Mouse (Mus musculus): Measurements from ENCODE around the gene Oma1.
A peak's percentile ranks its signal among the peaks of the same experiment; 100 is the strongest.

The Oma1 gene

DNA sequence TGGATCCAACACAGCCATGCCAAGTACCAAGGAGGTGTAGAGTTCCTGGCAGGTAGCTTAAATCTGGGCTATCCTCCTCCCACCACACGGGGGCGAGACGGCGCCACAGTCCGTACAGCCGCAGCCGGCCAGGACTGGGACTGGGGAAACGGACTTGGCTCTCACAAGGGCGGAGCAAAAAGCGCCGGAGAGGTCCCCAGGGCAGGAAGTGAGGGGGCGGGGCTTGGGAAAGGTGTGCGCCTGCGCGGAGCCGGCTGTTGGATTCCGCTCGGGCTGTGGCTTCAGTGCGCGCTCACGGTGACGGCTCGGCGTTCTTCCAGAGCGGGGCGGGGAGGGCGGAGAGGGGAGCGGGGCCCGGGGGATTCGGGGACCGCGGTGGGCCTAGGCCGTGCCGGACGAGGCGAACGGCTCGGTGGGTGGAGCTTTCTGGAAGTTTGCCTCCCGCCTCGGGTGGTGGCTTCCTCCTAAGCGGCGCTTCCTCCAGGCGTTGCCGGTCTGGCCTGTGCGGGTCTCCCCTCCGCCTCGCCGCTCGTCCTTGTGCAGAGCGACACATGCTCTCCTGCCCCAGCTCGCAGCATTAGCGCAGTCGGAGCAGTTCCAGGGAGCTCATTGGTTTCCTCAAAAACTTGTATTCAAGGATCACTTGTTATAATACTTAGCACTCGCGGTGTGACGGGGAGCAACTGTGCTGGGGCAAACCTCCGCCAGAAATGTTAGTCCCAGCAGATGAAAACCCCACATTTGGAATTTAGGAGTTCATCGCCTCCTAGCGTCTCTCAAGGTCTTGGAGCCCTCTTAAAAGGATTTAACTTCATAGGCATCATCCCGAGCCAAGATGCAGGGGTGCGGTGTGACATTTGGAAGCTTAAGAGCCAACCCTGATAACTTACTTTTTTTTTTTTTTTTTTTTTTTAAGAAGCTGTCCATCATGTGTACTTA, at the start of gene Oma1:
TSS of gene Oma1 (plus strand) at position 226 of the 939 bp plus-strand sequence.
- DNase-seq (ENCODE audit: low spot score in 2 of 2), result peak; percentile 98

DNA sequence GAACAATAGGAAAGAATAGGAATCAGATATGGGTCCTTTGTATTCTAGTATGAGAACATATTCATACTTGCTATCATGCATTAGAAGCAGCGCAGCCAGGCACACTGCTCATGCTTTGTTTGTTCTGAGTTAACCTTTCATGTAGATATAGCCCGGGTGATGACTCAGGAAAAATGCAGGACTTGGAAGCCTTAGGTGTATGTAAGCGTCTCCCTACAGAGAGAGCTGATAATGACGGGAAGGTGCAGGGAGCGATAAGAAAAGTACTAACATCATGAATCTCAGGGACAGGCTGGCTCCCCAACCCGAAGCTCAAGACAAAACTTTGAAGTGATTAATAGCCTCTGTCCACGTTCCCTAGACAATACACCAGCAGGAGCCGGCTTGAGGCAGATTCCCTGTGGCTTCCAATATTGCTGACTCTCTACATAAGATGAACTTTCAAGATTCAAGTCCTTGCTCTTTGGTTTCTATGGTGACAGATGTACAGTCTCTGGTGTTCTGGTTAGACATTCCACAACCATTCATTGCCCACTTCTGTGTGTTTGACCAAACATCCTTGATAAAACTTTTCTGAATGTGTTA, 49.7 kb upstream of the Oma1 start:
- peak in 1 of 2 experiments; percentile 5 for DNase-seq (ENCODE audit: low spot score in 2 of 2)

DNA sequence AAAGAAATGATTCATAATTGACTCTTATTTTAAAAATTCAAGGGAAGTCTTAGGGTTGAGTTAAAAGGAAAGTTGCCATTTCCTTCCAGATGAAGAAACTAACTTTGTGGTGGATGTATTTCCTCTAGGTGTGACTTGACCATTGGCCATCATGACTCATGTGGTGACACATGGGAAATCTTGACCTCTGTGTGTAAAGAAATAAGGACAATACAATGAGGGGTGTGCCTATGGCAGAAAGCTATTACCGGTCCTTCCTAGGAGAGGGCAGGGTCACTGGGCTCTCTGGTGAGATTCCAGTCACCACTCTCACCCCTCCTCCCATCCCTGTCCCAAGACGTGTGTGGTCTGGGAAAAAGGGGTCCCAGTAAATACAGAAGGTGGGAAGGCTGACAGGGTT, 48.4 kb upstream of the Oma1 start:
- no peak for DNase-seq (ENCODE audit: low spot score in 2 of 2)

DNA sequence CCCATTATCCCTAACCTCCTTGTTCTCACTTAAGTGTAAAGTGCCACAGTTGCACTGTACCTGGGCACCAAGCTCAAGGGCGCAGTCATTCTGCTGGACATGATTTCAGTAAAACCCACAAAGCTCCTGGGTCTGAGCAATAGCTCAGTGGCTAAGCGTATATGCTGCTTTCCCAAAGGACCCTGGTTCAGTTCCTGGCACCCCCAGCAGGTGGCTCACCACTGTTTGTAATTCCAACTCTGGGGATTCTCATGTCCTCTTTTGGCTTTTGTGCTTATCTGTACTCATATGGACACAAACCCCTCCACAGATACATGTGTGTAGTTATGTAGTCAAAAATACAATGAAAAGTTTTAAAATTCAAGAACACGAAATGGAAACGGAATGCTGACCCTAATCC, 44.3 kb upstream of the Oma1 start:
- no peak for DNase-seq (ENCODE audit: low spot score in 2 of 2)

DNA sequence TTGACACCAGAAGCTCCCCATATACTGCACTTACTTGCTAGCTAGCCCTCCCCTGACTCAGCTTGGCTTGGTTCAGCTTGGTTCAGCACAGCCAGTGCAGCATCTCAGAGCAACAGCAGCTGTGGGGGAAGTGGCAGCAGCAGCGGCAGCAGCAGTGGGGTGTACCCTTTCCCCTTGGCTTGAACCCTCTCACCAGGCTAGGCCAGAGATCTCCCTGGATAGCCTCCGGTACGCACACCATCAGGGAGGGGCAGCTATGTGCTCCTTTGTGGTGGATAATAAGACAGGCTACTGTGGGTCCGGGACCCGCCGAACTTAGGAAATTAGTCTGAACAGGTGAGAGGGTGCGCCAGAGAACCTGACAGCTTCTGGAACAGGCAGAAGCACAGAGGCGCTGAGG, 40.6 kb upstream of the Oma1 start:
- no peak for DNase-seq (ENCODE audit: low spot score in 2 of 2)

DNA sequence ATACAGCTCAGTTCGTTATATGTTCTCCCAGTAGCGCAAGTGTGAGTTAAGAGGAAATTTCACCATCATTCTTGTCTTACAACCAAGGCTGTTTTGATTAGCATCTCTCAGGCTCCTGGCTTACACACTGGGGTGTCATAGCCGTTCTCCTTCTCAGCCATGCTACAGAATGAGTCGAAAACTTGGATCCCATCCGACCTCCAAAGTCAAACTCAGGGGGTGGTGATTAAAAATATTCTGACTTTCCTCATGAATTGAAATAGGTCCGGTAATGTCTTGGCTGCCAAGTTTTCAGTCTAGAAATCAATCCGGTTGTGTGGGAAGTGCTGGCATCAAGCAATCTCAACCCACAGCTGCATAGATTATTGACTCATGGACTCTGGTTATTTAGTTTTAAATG, 25.3 kb upstream of the Oma1 start:
- DNase-seq (ENCODE audit: low spot score in 2 of 2), result no peak

DNA sequence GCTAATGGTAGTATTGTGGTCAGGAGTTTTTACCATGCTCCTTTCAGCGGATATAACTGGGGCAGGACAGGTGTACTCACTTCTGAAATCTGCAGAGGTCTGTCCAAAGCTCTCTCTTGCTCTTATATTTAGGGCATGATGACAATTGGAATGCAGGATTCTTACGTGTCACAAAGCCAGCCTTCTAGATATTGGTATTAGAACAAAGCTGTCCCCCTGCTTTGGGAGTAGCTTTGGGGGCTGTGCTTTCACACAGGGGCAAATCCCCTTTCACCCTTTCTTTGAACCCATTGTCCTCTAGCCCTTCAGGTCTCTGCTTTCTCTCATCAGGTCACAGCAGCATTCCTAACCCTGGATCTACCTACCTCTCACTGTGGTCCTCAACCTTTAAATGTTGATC, 22.8 kb upstream of the Oma1 start, which contains the start of gene 4921539E11Rik:
TSS of gene 4921539E11Rik (minus strand) at position 101 of the 400 bp plus-strand sequence.
- DNase-seq (ENCODE audit: low spot score in 2 of 2), result no peak

DNA sequence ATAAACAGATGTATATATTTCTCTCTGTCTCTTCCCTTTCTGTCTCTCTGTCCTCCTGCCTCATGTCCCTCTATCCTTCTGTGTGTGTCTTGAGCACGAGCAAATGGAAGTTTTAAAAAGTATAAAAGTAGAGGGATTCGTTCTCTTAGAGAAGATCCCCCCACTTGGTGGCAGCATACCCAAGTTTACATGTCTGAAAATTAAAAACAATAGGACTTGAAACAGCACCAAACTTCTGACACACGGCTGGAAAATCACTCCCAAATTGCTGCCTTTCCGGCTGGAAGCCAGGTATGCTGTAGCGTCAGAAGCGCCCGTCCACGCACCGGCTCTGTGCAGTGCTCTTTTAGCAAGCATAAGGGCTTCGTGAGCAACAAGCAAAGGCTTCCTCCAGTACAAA, 14.3 kb upstream of the Oma1 start:
- DNase-seq (ENCODE audit: low spot score in 2 of 2), result no peak

DNA sequence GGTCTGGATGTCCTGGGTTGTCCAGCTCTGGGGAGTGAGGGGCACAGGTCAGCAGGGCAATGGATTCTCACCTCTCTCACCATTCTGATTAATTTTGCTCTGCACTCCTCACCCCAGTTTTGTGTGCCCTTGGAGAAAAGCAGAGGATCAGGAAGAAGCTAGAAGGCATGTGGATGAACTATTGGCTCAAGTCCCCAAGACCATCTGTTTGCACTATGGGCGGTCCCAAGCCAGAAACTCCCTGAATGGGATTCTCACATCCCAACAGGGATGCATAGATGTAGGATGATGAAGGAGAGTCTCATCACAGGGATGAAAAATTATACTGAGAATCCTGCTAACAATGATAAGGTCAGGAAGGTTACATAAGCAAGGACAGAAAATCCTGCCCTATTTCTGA, 9.8 kb upstream of the Oma1 start:
- no peak for DNase-seq (ENCODE audit: low spot score in 2 of 2)

DNA sequence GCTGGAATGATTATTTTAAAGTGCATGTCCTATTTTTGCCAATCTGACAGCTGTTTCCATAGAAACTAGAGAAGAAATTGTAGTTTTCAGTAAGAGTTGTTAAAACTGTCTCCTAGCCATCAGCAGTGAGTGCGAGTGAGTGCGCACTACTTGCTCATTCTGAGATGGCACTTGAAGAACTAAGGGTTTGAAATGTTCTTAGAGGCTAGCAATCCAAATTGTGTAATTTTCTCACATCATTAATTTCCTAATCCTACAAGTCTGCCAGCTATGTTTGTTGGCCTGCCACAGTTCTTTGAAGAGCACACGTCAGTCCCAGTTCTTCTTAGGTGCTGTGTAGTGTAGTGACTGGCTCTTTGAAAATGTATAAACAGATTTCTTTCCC, 906 bp downstream of the Oma1 start:
- no peak for DNase-seq (ENCODE audit: low spot score in 2 of 2)

DNA sequence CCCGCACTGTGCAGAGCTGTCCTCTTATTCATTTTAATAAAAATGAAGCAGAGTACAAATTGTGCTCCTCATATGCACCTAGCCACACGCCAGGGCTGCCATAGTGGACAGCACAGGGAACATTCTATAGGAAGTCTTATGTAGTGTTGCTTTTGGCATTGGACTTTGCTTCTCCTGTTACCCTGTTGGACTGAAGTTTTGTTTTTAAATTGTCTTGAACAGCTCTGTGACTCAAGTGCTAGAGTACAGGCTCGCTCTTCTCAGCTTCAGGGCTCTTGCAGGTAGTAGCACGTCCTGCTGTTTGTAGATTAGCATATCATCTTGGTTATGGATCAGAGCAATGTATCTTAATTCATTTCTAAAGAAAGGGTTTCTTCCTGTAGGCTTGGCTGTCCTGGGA, 2.2 kb downstream of the Oma1 start:
- peak in 1 of 2 experiments; percentile 6 for DNase-seq (ENCODE audit: low spot score in 2 of 2)

DNA sequence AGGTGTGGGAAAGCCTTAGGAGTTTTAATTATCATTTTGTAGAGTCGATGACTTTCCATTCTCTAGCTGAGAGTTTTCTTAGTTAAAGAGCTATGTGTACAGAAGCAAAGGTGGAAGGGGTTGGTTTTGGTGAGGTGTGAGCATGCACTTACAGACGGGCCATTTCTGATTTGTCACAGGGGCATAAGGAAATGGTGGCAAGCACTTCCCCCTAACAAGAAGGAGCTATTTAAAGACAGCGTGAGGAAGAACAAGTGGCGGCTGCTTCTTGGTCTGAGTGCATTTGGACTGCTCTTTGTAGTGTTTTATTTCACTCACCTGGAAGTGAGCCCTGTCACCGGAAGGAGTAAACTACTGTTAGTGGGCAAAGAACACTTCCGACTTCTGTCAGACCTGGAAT, 7.8 kb downstream of the Oma1 start:
- DNase-seq (ENCODE audit: low spot score in 2 of 2), result no peak

DNA sequence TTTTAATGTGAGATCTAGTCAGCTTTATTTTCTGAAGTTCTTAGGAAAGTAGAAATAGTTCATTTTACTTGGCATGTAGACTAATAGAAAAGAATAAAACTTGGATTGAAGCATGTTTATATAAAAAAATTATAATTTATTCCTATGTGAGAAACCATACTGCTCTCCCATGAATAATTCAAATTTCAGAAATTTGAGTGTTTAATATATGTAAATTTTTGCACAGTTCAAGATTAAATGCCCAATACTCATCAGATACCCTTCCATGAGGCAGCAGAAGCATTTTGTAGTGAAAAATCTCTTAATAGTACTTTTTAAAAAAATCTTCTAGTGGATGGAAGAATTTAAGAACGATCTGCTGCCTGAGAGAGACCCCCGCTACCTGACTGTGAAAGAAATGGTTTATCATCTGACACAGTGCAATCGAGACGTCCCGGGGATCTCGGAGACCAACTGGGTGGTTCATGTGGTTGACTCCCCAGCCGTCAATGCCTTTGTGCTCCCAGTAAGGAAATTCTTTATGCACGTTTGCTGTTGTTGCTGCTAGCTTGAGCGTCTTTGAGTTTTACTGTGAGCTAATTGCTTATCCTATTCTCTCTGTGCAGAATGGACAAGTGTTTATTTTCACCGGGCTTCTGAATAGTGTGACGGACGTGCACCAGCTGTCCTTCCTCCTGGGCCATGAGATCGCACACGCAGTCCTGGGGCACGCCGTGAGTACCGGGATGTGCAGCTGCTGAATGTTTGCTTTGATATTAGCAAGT, 11.3 kb downstream of the Oma1 start:
- no peak for DNase-seq (ENCODE audit: low spot score in 2 of 2)

DNA sequence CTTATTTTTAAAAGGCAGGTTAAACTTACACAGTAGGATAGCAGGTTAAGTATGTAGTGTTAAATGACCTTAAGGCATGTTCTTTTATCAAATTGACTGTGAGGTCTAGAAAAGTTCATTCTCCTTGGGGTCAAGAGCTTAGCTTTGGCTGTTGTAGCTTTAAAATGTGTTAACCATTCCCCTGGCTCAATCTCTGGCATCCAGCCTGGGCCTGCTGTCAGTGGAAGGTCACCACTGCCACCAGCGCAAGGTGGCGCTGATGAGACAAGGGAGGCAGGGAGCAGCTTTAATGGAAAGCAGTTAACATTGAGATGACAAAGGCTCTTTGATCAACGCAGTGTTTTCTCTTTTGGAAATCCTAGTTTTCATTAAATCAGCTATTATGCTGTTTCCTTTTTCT, 13.4 kb downstream of the Oma1 start:
- DNase-seq (ENCODE audit: low spot score in 2 of 2), result no peak

DNA sequence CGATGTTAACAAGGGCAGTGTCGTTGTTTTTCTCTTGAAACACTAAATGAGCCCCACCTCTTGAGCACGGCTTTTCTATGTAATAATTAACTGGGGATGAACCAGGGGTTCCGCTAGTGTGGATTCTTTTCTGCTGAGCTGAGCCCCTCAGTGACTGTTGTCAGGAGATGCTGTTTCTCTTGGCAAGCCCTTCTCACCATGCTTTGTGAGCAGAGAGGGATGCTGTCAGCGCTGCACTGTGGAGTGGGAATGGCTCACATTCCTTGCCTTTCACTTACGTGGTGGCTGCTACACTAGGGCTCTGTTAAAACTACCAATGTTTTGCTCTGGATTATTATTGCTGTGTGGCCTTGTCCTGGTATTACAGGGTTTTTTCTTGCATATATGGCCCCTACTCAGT, 15.7 kb downstream of the Oma1 start:
- DNase-seq (ENCODE audit: low spot score in 2 of 2), result no peak

DNA sequence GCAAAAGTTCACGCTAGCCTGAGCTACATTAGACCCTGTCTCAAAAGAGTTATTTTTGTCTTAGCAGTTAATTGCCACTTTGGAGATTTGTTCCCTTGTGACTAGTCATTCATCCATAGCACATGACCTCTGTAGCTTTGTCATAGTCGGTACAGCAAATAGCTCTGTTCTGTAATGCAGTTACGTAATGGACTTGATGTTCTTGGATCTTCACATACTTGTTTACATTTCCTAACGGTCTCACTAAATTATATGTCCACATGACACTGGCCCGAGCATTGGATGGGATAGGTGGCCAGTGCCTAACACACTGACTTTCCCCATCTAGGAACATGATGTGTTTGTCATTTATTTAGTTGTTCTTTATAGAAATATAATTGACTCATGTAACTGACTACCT, 21.5 kb downstream of the Oma1 start:
- no peak for DNase-seq (ENCODE audit: low spot score in 2 of 2)

DNA sequence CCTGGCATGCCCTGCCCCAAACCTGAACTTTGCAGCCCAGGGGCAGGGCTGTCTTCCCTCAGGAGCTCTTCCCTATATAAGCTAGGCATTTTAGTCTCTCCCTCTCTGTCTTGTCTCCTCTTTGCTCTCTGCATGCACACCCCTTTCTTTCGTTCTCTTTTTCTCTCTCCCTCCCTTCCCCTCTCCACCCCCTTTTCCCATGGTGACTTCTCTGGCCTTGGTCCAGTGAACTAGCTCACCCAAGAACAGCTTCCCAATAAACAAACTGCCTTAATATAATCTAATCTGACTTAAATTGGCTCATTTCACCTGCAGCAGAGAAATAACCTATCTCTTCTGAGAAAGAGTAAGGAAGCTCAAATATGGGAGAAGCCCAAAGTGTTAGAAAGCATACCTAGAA, 27.1 kb downstream of the Oma1 start:
- no peak for DNase-seq (ENCODE audit: low spot score in 2 of 2)

DNA sequence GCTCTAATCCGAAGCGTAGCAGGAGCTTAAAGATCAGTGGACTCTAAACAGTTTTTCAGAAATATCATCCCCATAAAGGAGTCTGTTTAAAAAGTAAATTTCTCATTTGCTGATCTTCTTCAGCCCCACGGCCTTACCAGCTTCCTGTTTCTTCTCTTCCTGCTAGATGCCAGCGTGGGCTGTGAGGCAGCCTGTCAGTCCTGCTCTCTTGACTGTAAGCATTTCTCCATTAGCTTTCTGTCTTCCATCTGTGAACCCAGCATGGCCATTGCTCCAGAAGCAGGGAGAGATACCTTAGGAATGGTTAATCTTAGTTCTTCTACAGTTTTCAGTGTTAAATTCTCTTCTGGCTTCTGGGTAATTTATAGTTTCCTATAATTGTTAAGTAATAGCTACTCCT, 28.0 kb downstream of the Oma1 start:
- no peak for DNase-seq (ENCODE audit: low spot score in 2 of 2)

DNA sequence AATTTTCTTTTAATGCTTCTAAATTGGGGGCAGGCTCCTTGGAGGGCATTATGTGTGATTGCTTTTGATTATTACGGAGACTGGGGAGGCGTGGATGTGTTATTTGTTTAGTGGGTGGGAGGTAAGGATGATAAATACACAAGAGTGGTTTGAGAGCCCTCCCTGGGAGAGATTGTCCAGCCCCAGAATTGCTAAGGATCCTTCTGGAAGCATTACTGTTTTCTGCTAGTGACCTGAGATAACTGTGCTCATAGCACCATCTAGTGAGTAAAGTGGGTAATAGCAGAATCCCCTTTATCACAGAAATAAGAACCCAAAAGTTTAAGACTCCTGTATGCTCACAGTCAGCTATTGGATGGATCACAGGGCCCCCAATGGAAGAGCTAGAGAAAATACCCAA, 32.4 kb downstream of the Oma1 start:
- DNase-seq (ENCODE audit: low spot score in 2 of 2), result no peak

DNA sequence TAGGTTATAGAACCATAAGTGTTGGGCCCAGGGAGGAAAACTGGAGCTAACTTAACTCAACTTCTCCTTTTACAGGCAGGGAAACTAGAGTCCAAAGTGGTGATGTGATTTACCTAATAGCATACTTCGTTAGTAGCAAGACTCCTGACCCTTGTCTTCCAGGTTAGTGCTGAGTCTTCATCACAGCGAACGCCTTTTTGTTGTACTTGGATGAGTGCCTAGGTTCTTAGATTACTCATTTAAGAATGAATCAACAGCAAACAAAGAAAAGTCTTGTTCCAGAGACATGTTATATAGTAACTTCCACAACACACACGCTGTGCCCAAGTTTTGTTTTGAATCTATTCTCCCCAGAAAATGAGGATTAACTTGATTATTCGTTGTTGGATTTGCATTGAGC, 33.2 kb downstream of the Oma1 start:
- DNase-seq (ENCODE audit: low spot score in 2 of 2), result peak in 1 of 2 experiments; percentile 9

DNA sequence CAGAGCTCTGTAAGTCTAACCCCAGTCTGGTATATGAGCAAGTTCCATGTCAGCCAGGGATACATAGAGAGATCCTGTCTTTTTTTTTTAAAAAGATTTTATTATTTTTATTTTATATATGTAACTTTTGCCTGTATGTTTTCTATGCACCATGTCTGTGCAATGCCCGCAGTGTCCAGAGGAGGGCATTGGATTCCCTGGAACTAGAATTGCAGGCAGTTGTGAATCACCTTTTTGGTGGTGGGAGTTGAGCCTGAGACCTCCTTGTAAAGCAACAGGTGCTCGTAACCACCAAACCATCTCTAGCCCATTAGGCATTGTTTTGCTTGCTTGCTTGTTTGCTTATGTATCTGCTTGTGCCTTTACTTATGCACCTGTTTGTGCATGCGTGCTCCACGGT, 35.6 kb downstream of the Oma1 start:
- no peak for DNase-seq (ENCODE audit: low spot score in 2 of 2)

DNA sequence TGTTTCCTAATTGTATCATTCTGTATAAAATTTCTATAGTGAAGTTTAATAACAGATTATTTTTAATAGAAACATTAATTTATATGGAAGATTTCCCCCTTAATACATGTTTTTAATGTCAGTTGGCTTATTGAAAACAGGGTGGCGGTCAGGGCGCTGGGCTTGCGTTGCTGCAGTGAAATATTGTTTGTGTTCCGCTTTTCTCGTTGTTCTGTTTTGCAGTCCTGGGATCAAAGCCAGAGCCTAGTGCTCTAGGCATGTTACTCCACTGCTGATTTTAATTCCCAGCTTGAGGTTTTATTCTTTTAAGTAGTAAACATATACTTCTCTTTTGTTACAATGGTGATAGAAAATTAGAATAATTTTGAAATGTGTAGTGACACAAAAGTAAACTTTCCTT, 39.3 kb downstream of the Oma1 start:
- no peak for DNase-seq (ENCODE audit: low spot score in 2 of 2)

DNA sequence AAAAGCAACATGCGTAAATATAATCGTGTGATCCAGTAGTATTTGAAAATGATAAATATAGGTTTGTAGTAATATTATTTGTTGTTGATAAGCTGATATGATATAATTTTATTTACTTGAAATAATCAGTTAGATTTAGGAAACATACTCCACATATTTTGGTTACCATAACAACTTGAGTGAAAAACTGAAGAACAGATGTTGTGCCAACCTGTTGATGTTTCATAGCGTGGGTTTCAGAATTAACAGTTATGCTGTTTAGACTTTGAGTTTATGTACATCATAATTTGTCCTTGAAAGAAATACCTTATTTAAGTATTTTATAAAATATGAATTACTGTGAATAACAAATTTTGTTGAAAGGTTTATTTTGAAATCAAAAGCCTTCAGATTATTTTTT, 43.8 kb downstream of the Oma1 start:
- DNase-seq (ENCODE audit: low spot score in 2 of 2), result no peak
